Mouse (Mus musculus): ENCODE measurements around the gene Med8. TPM values are rescaled to one million over a fixed set of nuclear protein-coding genes. Genes with fewer than 3 reads are reported as not detected.

Med8 gene
- polyA plus RNA-seq, 1 experiment, result 19.5 TPM

GRCm38 (mm10) chr4:118367551-118367950 lies 41.6 kb upstream of the Med8 start:
- Histone ChIP-seq H3K36me3 (ENCODE audit: control insufficient read depth, insufficient read depth, low read length) (peaks cover 66% of the 10 kb centered on the region), H3K27me3 (ENCODE audit: control insufficient read depth, insufficient read depth, low read length) (no peaks in the 10 kb centered on the region), H3K4me1 (ENCODE audit: control insufficient read depth, insufficient read depth, insufficient read length, low read length) (no peaks in the 10 kb centered on the region), H3K27ac (ENCODE audit: insufficient read depth, low read depth, low read length) (no peak overlapping the region), H3K4me3 (ENCODE audit: low read depth, low read length) (no peak overlapping the region)
- TF ChIP-seq CTCF (IDR thresholded peaks at IDR 0.05; ENCODE audit: extremely low read depth, insufficient read length, insufficient replicate concordance, low read depth, low read length), result no peak
- TF ChIP-seq POLR2A (IDR thresholded peaks at IDR 0.05; ENCODE audit: low read depth, low read length), result no peak
- 87% methylated on average over 12 of the region's 12 CpGs for WGBS

GRCm38 (mm10) chr4:118368616-118369015 lies 40.5 kb upstream of the Med8 start:
- no peak overlapping the region for H3K27ac ChIP-seq (ENCODE audit: insufficient read depth, low read depth, low read length)
- WGBS, result 92% methylated on average over 3 of the region's 3 CpGs
- no peak overlapping the region for H3K4me3 ChIP-seq (ENCODE audit: low read depth, low read length)

GRCm38 (mm10) chr4:118371822-118372221 lies 37.3 kb upstream of the Med8 start:
- TF ChIP-seq CTCF (IDR thresholded peaks at IDR 0.05; ENCODE audit: extremely low read depth, insufficient read length, insufficient replicate concordance, low read depth, low read length), result no peak
- TF ChIP-seq POLR2A (IDR thresholded peaks at IDR 0.05; ENCODE audit: low read depth, low read length), result no peak
- Histone ChIP-seq H3K4me3 (ENCODE audit: low read depth, low read length) (no peak overlapping the region), H3K27me3 (ENCODE audit: control insufficient read depth, insufficient read depth, low read length) (no peaks in the 10 kb centered on the region), H3K36me3 (ENCODE audit: control insufficient read depth, insufficient read depth, low read length) (peaks cover 75% of the 10 kb centered on the region), H3K27ac (ENCODE audit: insufficient read depth, low read depth, low read length) (no peak overlapping the region), H3K4me1 (ENCODE audit: control insufficient read depth, insufficient read depth, insufficient read length, low read length) (no peaks in the 10 kb centered on the region)
- WGBS, result 95% methylated on average over 13 of the region's 13 CpGs

More at GRCm38 (mm10) chr4:118368616-118369015, 40.5 kb upstream of the Med8 start:
- Histone ChIP-seq H3K4me1 (ENCODE audit: control insufficient read depth, insufficient read depth, insufficient read length, low read length) (no peaks in the 10 kb centered on the region), H3K36me3 (ENCODE audit: control insufficient read depth, insufficient read depth, low read length) (peaks cover 67% of the 10 kb centered on the region), H3K27me3 (ENCODE audit: control insufficient read depth, insufficient read depth, low read length) (no peaks in the 10 kb centered on the region)
- no peak for TF ChIP-seq CTCF (IDR thresholded peaks at IDR 0.05; ENCODE audit: extremely low read depth, insufficient read length, insufficient replicate concordance, low read depth, low read length)
- TF ChIP-seq POLR2A (IDR thresholded peaks at IDR 0.05; ENCODE audit: low read depth, low read length), result no peak

- Histone ChIP-seq H3K4me3 (ENCODE audit: low read depth, low read length) (no peak overlapping the region), H3K36me3 (ENCODE audit: control insufficient read depth, insufficient read depth, low read length) (peaks cover 88% of the 10 kb centered on the region), H3K4me1 (ENCODE audit: control insufficient read depth, insufficient read depth, insufficient read length, low read length) (no peaks in the 10 kb centered on the region), H3K27me3 (ENCODE audit: control insufficient read depth, insufficient read depth, low read length) (no peaks in the 10 kb centered on the region), H3K27ac (ENCODE audit: insufficient read depth, low read depth, low read length) (no peak overlapping the region)
- WGBS, result 96% methylated on average over 6 of the region's 6 CpGs
- TF ChIP-seq POLR2A (IDR thresholded peaks at IDR 0.05; ENCODE audit: low read depth, low read length), result no peak
Observed at GRCm38 (mm10) chr4:118375999-118376398, 33.1 kb upstream of the Med8 start.

- Histone ChIP-seq H3K4me1 (ENCODE audit: control insufficient read depth, insufficient read depth, insufficient read length, low read length) (no peaks in the 10 kb centered on the region), H3K27me3 (ENCODE audit: control insufficient read depth, insufficient read depth, low read length) (no peaks in the 10 kb centered on the region), H3K27ac (ENCODE audit: insufficient read depth, low read depth, low read length) (no peak overlapping the region), H3K36me3 (ENCODE audit: control insufficient read depth, insufficient read depth, low read length) (peaks cover 82% of the 10 kb centered on the region), H3K4me3 (ENCODE audit: low read depth, low read length) (no peak overlapping the region)
- no peak for TF ChIP-seq CTCF (IDR thresholded peaks at IDR 0.05; ENCODE audit: extremely low read depth, insufficient read length, insufficient replicate concordance, low read depth, low read length)
- no peak for TF ChIP-seq POLR2A (IDR thresholded peaks at IDR 0.05; ENCODE audit: low read depth, low read length)
- WGBS, result 86% methylated on average over 7 of the region's 7 CpGs
Observed at GRCm38 (mm10) chr4:118383271-118383670, 25.9 kb upstream of the Med8 start.

GRCm38 (mm10) chr4:118387316-118387715 lies 21.8 kb upstream of the Med8 start:
- H3K4me1 ChIP-seq (ENCODE audit: control insufficient read depth, insufficient read depth, insufficient read length, low read length), result no peaks in the 10 kb centered on the region
- H3K27ac ChIP-seq (ENCODE audit: insufficient read depth, low read depth, low read length), result no peak overlapping the region
- TF ChIP-seq CTCF (IDR thresholded peaks at IDR 0.05; ENCODE audit: extremely low read depth, insufficient read length, insufficient replicate concordance, low read depth, low read length) (no peak), POLR2A (IDR thresholded peaks at IDR 0.05; ENCODE audit: low read depth, low read length) (no peak)
- H3K4me3 ChIP-seq (ENCODE audit: low read depth, low read length), result no peak overlapping the region
- 94% methylated on average over 8 of the region's 8 CpGs for WGBS
- no peaks in the 10 kb centered on the region for H3K27me3 ChIP-seq (ENCODE audit: control insufficient read depth, insufficient read depth, low read length)
- H3K36me3 ChIP-seq (ENCODE audit: control insufficient read depth, insufficient read depth, low read length), result peaks cover 95% of the 10 kb centered on the region

GRCm38 (mm10) chr4:118390146-118390545 lies 19.0 kb upstream of the Med8 start:
- TF ChIP-seq POLR2A (IDR thresholded peaks at IDR 0.05; ENCODE audit: low read depth, low read length) (no peak), CTCF (IDR thresholded peaks at IDR 0.05; ENCODE audit: extremely low read depth, insufficient read length, insufficient replicate concordance, low read depth, low read length) (no peak)
- 93% methylated on average over 11 of the region's 11 CpGs for WGBS
- Histone ChIP-seq H3K4me3 (ENCODE audit: low read depth, low read length) (no peak overlapping the region), H3K36me3 (ENCODE audit: control insufficient read depth, insufficient read depth, low read length) (peaks cover 89% of the 10 kb centered on the region), H3K27me3 (ENCODE audit: control insufficient read depth, insufficient read depth, low read length) (no peaks in the 10 kb centered on the region), H3K27ac (ENCODE audit: insufficient read depth, low read depth, low read length) (no peak overlapping the region), H3K4me1 (ENCODE audit: control insufficient read depth, insufficient read depth, insufficient read length, low read length) (no peaks in the 10 kb centered on the region)

GRCm38 (mm10) chr4:118394505-118394904 lies 14.6 kb upstream of the Med8 start:
- no peaks in the 10 kb centered on the region for H3K27me3 ChIP-seq (ENCODE audit: control insufficient read depth, insufficient read depth, low read length)
- no peaks in the 10 kb centered on the region for H3K4me1 ChIP-seq (ENCODE audit: control insufficient read depth, insufficient read depth, insufficient read length, low read length)
- H3K27ac ChIP-seq (ENCODE audit: insufficient read depth, low read depth, low read length), result no peak overlapping the region
- peaks cover 79% of the 10 kb centered on the region for H3K36me3 ChIP-seq (ENCODE audit: control insufficient read depth, insufficient read depth, low read length)
- TF ChIP-seq POLR2A (IDR thresholded peaks at IDR 0.05; ENCODE audit: low read depth, low read length), result no peak
- no peak for TF ChIP-seq CTCF (IDR thresholded peaks at IDR 0.05; ENCODE audit: extremely low read depth, insufficient read length, insufficient replicate concordance, low read depth, low read length)
- 85% methylated on average over 6 of the region's 6 CpGs for WGBS
- H3K4me3 ChIP-seq (ENCODE audit: low read depth, low read length), result no peak overlapping the region
